Mouse (Mus musculus) embryonic facial prominence, embryonic 10.5 days (tissue): ENCODE results near the gene Mrs2. TPM values are rescaled to one million over a fixed set of nuclear protein-coding genes. Genes with fewer than 3 reads are reported as not detected.

ENCODE experiments used
- DNase-seq: peaks from one replicate; pipeline ENCODE4 v3.0.0-alpha.2; 2017; ENCODE audit warnings: low spot score
- H3K27ac ChIP-seq: fragments of 300-500 bp; sonication (generic); replicated peaks from 2 replicates; pipeline ENCODE4 v1.5.1; 2016; ENCODE audit warnings: mild to moderate bottlenecking
- H3K27me3 ChIP-seq: fragments of 300-500 bp; sonication (generic); replicated peaks from 2 replicates; pipeline ENCODE4 v1.6.1; 2016; ENCODE audit warnings: low read depth, mild to moderate bottlenecking; ENCODE audit not compliant: poor library complexity, severe bottlenecking
- H3K36me3 ChIP-seq: fragments of 300-500 bp; sonication (generic); replicated peaks from 2 replicates; pipeline ENCODE4 v1.6.1; 2016; ENCODE audit warnings: mild to moderate bottlenecking, moderate library complexity
- H3K4me1 ChIP-seq: fragments of 300-500 bp; sonication (generic); 2 replicates; pipeline ENCODE4 v1.6.1; 2016
- H3K4me3 ChIP-seq: fragments of 300-500 bp; sonication (generic); 2 replicates; pipeline ENCODE4 v1.5.1; 2016; ENCODE audit warnings: mild to moderate bottlenecking, moderate library complexity
- H3K9me3 ChIP-seq: fragments of 300-500 bp; sonication (generic); 2 replicates; pipeline ENCODE4 v1.6.1; 2016; ENCODE audit warnings: mild to moderate bottlenecking
- WGBS: fragments of 180-500 bp; shearing (Covaris S2); methylation state at CpG from one replicate; pipeline ENCODE4 v1.1.7; 2016; 5-methylcytosine and 5-hydroxymethylcytosine counted together
- polyA plus RNA-seq: library from polyadenylated mRNA; unstranded; fragments of >200 nt; fragmentation: Nextera tagmentation; extraction: Ambion mirVana; gene quantifications from 2 replicates; pipeline ENCODE4 v1.2.1, GENCODE M21; 2016

The Mrs2 gene
- polyA plus RNA-seq, 1 experiment from 2014 or later = 18.2 TPM

GRCm38 (mm10) chr13:24942512-24943282, 77.5 kb downstream of the Mrs2 start, which contains the start of gene Gpld1:
TSS of gene Gpld1 (plus strand) at chr13:24943152.
- H3K27me3 ChIP-seq = peaks cover 19% of the 10 kb centered on the region
- H3K9me3 ChIP-seq = no peaks in the 10 kb centered on the region
- WGBS = 59% methylated on average over 17 of the region's 17 CpGs
- no peak within 1 kb of the TSS for H3K27ac ChIP-seq
- no peak within 1 kb of the TSS for H3K4me3 ChIP-seq
- no peaks in the 10 kb centered on the region for H3K36me3 ChIP-seq
- no peak for DNase-seq
- peaks cover 17% of the 10 kb centered on the region for H3K4me1 ChIP-seq

DNA sequence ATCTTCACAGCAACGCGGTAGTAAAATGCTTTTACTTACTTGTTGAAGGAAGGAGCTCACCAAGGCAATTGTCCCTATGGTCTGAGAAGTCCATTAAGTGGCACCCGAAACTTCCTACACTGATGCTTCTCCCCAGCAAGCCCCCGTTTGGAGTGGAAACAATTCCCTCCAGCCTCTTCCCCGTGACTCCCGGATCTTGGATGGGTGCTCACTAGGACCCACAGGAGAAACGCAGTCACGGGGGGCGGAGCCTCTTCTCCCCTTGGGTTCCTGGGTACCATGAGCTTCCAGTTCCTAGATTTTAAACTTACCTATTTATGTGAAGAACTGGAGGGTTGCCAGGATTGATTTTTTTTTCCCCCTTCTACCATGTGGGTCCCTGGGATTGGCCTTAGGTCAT, 80.7 kb downstream of the Mrs2 start:
- Histone ChIP-seq H3K36me3 (peaks cover 8% of the 10 kb centered on the region), H3K4me3 (no peak overlapping the region), H3K4me1 (peaks cover 19% of the 10 kb centered on the region), H3K9me3 (no peaks in the 10 kb centered on the region), H3K27me3 (peaks cover 24% of the 10 kb centered on the region), H3K27ac (no peak overlapping the region)
- no peak for DNase-seq
- 84% methylated on average over 9 of the region's 9 CpGs for WGBS

DNA sequence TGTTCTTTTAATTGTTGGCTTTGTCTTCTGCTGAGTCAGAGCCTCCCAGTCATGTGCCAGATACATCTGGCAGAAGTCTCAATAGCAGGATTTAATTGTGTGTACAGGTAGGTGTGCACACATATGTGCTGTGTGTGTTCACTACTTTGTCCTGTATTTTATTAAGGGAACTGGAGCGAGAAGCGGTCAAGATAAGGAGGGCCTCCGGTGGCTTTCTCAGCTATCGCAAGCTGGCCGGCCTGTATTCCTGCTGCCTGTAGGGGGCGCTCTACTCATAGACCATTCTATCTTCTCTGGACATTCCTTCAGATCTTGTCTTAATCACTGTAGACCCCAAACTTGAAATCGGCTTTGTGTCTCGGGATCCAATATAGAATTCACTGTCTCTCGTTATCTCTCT, 81.5 kb downstream of the Mrs2 start:
- peak; percentile 77 for DNase-seq
- H3K36me3 ChIP-seq = peaks cover 11% of the 10 kb centered on the region
- 25% methylated on average over 9 of the region's 9 CpGs for WGBS
- H3K27ac ChIP-seq = no peak overlapping the region
- H3K4me1 ChIP-seq = peaks cover 19% of the 10 kb centered on the region
- H3K4me3 ChIP-seq = no peak overlapping the region
- no peaks in the 10 kb centered on the region for H3K9me3 ChIP-seq
- H3K27me3 ChIP-seq = peaks cover 24% of the 10 kb centered on the region

DNA sequence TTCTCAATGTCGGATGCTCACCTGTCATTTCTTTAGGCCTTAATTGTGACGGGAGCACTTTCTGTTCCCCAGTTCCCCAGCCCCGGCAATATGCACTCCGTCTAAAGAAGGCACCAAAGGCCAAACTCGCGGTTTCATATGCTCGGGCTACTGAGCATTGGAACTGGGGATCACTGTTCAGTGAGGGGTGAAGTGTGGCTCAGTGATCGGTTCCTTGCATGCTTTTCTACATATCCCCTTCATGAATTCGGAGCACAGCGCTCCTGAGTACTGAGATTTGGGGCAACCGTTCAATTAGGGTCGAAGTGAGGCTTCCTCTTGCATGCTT, 82.4 kb downstream of the Mrs2 start:
- WGBS = 17% methylated on average over 12 of the region's 12 CpGs
- Histone ChIP-seq H3K36me3 (peaks cover 11% of the 10 kb centered on the region), H3K9me3 (no peaks in the 10 kb centered on the region), H3K27ac (peak overlapping the region; percentile 88), H3K4me1 (peaks cover 17% of the 10 kb centered on the region), H3K4me3 (peak overlapping the region; percentile 86), H3K27me3 (peaks cover 23% of the 10 kb centered on the region)
- no peak for DNase-seq

Other genes with a start within 250 kb of the Mrs2 start
- gene BC005537, start 218.7 kb downstream of the Mrs2 start, polyA plus RNA-seq = 10.2 and 11.2 TPM in 2 replicates
- 55.1 and 65.5 TPM in 2 replicates for gene Acot13, start 188.8 kb downstream of the Mrs2 start, polyA plus RNA-seq
- 71.9 and 74.9 TPM in 2 replicates for gene Tdp2, start 188.7 kb downstream of the Mrs2 start, polyA plus RNA-seq
- gene D130043K22Rik, start 175.2 kb downstream of the Mrs2 start, polyA plus RNA-seq = 0.19 and 0.27 TPM in 2 replicates
- gene Aldh5a1, start 82.7 kb downstream of the Mrs2 start, polyA plus RNA-seq = 5.6 and 6.0 TPM in 2 replicates
- gene Gpld1, start 77.2 kb downstream of the Mrs2 start, polyA plus RNA-seq = 0.23 and 0.79 TPM in 2 replicates
- 2.4 and 3.5 TPM in 2 replicates for gene Dcdc2a, start 35.6 kb upstream of the Mrs2 start, polyA plus RNA-seq